Mouse (Mus musculus) hindbrain, postnatal 0 days (tissue): ENCODE measurements around the gene Kank3. TPM values are rescaled to one million over a fixed set of nuclear protein-coding genes. Genes with fewer than 3 reads are reported as not detected.

ENCODE experiments used
- ATAC-seq: fragments of 200-750 bp; cut with Nextera tagmentation; 2 replicates; pipeline ENCODE4 v1.8.0; 2017; ENCODE audit warnings: mild to moderate bottlenecking, moderate TSS enrichment, moderate library complexity
- DNase-seq: peaks from one replicate; pipeline ENCODE4 v3.0.0-alpha.2; 2015; ENCODE audit warnings: low spot score
- H3K27ac ChIP-seq: fragments of 300-500 bp; sonication (generic); 2 replicates; pipeline ENCODE4 v1.5.1; 2014; ENCODE audit warnings: mild to moderate bottlenecking
- H3K27me3 ChIP-seq: fragments of 300-500 bp; sonication (generic); 2 replicates; pipeline ENCODE4 v1.6.1; 2014; ENCODE audit warnings: low read length, mixed read lengths; ENCODE audit not compliant: insufficient read depth
- H3K36me3 ChIP-seq: fragments of 300-500 bp; sonication (generic); 2 replicates; pipeline ENCODE4 v1.6.1; 2014; ENCODE audit warnings: low read length, mixed read lengths; ENCODE audit not compliant: insufficient read depth
- H3K4me1 ChIP-seq: fragments of 300-500 bp; sonication (generic); 2 replicates; pipeline ENCODE4 v1.6.1; 2014; ENCODE audit warnings: antibody characterized with exemption, low read length, mixed read lengths; ENCODE audit not compliant: insufficient read depth
- H3K4me2 ChIP-seq: fragments of 300-500 bp; sonication (generic); 2 replicates; pipeline ENCODE4 v1.6.1; 2014; ENCODE audit warnings: low read depth, mild to moderate bottlenecking, low read length, moderate library complexity, mixed read lengths
- H3K4me3 ChIP-seq: fragments of 300-500 bp; sonication (generic); 2 replicates; pipeline ENCODE4 v1.5.1; 2014; ENCODE audit warnings: low read length
- H3K9ac ChIP-seq: fragments of 300-500 bp; sonication (generic); replicated peaks from 2 replicates; pipeline ENCODE4 v1.6.1; 2014; ENCODE audit warnings: mild to moderate bottlenecking, low read length, moderate library complexity, mixed read lengths
- H3K9me3 ChIP-seq: fragments of 300-500 bp; sonication (generic); 2 replicates; pipeline ENCODE4 v1.6.1; 2016; ENCODE audit warnings: low read length, mixed read lengths
- CTCF ChIP-seq: IDR thresholded peaks from 2 replicates; pipeline ENCODE4 v1.5.1; 2016; ENCODE audit warnings: antibody characterized with exemption, control low read depth, low read depth
- WGBS: fragments of 180-500 bp; shearing (Covaris S2); extraction: QIAGEN DNeasy Blood & Tissue Kit; methylation state at CpG from one replicate; pipeline ENCODE4 v1.1.7; 2014; 5-methylcytosine and 5-hydroxymethylcytosine counted together
- polyA plus RNA-seq: library from polyadenylated mRNA; unstranded; fragments of >200 nt; fragmentation: Nextera tagmentation; extraction: Ambion mirVana; gene quantifications from 2 replicates; pipeline ENCODE4 v1.2.1, GENCODE M21; 2015
- total RNA-seq: library from RNA; depleted of rRNA; stranded (reverse); fragments of >200 nt; gene quantifications from 2 replicates; pipeline ENCODE4 v1.2.3, GENCODE M21; 2014; rRNA removed

Gene Kank3
- 33.5 and 57.2 TPM in 2 replicates for total RNA-seq
- 44.1 and 47.9 TPM in 2 replicates for polyA plus RNA-seq

DNA sequence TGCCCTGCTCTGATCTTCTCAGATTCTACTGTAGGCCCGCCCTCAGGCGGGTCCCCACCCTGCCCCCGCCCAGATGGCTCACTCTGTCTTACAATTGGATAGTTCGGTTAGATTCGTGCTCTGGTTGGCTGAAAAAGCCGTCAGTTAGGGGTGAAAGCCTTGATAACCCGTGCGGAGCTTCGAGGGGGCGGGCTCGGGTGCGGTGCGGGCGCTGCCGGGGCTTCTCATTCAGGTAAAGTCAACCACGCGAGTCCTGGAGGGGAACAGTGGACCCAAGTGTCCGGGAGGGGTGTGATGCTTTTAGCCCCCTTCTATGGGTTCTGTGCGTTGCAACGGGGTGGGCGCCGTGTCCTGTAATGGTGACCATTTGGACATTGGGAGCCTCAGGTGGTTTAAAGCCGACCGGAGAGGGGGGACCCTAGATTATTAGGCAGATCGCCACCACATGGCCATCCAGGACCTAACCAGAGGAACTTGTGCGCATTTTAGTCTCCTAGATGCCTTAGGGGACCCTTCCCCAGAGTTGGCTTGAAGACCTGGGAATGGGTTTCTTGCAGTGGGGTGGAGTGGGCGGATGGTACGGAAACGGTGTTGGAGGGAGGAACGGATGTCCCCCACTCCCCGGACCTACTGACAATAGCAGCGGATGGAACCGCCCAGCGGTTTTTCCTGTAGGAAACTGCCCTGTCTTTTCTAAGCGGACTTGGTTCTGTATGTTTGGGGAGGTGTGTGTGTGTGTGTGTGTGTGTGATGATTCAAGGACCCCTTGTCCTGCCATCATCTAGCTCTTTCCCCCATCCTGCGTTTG is at the start of gene Kank3:
Kank3 (plus strand) TSS at position 186 of the 808 bp plus-strand sequence.
- ATAC-seq: peak; percentile 99
- Histone ChIP-seq H3K36me3 (no peaks in the 10 kb centered on the region), H3K27ac (peak within 1 kb of the TSS; percentile 48; the same call in 1 of the 2 replicates), H3K4me1 (no peaks in the 10 kb centered on the region), H3K4me3 (peak within 1 kb of the TSS; percentile 53), H3K9ac (peak within 1 kb of the TSS; percentile 50), H3K27me3 (no peaks in the 10 kb centered on the region), H3K9me3 (no peaks in the 10 kb centered on the region), H3K4me2 (peak within 1 kb of the TSS; percentile 90)
- peak; percentile 14 for TF ChIP-seq CTCF
- DNase-seq: peak; percentile 97
- WGBS: under 1% methylated on average over 36 of the region's 36 CpGs

DNA sequence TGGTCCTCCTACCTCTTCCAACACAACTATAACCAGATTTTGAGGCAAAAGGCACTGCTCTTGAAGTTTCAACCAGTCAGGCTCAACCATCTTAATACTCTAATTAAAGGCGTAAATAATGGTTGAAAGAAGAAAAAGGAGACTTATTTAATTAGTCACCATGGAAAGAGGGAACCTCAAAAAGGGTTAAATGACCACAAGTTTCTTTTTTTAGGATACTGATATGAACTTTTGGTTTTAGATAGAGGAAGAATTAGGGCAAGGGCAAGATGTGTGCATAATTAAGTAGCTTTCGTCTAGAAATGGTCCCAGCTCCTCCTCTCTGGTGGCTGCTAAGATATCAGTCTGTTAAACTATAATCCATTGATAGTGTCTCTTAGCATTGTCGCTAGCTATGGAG is 43.9 kb upstream of the Kank3 start:
- Histone ChIP-seq H3K4me1 (no peaks in the 10 kb centered on the region), H3K9me3 (no peaks in the 10 kb centered on the region), H3K9ac (no peak overlapping the region), H3K36me3 (no peaks in the 10 kb centered on the region), H3K27ac (no peak overlapping the region), H3K4me2 (no peak overlapping the region), H3K27me3 (no peaks in the 10 kb centered on the region), H3K4me3 (no peak overlapping the region)
- no peak for TF ChIP-seq CTCF
- ATAC-seq (no peak), DNase-seq (no peak)
- 84% methylated on average over 3 of the region's 3 CpGs for WGBS

DNA sequence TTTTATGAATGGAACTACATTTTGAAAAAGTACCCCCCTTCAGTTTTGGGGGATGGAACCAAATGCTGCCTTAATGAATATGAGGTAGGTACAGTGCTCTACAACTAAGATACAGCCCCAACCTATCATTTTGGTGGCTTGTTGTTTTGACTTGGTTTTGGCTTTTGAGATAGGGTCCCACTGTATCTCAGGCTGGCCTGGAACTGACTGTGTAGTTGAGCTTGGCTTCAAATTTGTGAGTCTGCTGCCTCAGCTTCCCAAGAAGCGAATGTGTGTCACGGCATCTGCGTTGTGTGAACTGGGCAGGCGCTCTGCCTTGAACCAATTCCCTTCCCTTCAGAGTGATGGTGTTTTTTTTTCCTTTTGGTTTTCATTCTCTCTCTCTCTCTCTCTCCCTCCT is 38.7 kb upstream of the Kank3 start:
- 93% methylated on average over 4 of the region's 4 CpGs for WGBS
- DNase-seq: no peak
- Histone ChIP-seq H3K27ac (no peak overlapping the region), H3K4me1 (no peaks in the 10 kb centered on the region), H3K4me3 (no peak overlapping the region), H3K9me3 (no peaks in the 10 kb centered on the region), H3K4me2 (no peak overlapping the region), H3K9ac (no peak overlapping the region), H3K27me3 (no peaks in the 10 kb centered on the region), H3K36me3 (no peaks in the 10 kb centered on the region)
- no peak for ATAC-seq
- TF ChIP-seq CTCF: no peak

DNA sequence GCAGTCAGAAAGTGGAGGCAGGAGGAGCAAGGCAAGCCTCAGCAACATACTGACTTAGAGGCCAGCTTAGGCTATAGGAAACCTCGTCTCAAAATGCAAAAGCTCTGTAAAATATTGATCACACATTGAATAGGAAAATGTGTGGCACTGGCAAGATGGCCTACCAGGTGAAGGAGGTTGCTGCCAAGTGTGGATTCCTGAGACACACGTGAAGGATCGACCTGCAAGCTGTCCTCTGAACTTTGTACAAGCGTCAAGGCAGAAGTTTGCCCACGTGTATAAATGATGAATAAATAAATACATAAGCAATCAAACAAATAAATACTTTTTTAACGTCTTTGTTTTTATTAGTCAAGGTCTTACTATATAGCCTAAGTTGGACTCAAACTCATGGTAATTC is 36.9 kb upstream of the Kank3 start:
- H3K4me1 ChIP-seq: 0 out of 2 replicates have a peak, but pooled peaks cover under 1% of the 10 kb centered on the region
- no peak for ATAC-seq
- no peak overlapping the region for H3K4me3 ChIP-seq
- no peak overlapping the region for H3K27ac ChIP-seq
- H3K9ac ChIP-seq: no peak overlapping the region
- no peaks in the 10 kb centered on the region for H3K27me3 ChIP-seq
- TF ChIP-seq CTCF: no peak
- no peak for DNase-seq
- H3K9me3 ChIP-seq: no peaks in the 10 kb centered on the region
- H3K36me3 ChIP-seq: no peaks in the 10 kb centered on the region
- H3K4me2 ChIP-seq: no peak overlapping the region
- 82% methylated on average over 6 of the region's 6 CpGs for WGBS

DNA sequence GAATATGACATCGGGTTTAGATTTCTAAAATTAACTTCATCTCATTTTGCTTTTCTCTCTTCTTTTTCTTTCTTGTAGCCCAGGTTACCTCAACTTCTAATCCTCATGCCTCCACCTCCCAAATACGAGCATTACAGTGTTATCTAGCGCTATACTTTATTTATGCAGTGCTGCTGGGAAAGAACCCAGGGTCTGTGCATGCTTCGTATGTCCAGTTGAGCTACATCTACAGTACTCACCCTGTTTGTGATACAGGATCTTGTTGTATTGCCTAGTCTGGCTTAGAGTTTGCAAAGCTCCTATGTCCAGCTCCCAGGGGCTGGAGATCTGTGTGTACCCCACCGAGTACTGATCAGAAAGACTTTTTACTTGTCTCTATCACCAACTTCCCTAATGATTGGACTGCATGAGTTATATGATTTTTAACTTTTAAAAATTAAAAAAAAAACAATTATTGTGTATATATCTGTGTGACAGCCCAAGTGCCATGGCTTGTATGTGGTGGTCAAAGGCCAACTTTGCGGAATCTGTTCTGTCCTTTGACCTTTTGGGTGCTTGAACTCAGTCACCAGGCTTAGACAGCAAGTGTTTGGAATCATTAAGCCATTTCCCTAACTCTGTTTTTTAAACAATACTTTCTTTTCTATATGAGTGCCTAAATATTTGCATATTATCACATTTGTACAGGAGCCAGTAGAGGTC is 36.3 kb upstream of the Kank3 start:
- TF ChIP-seq CTCF: no peak
- DNase-seq (no peak), ATAC-seq (no peak)
- Histone ChIP-seq H3K36me3 (no peaks in the 10 kb centered on the region), H3K4me1 (peaks cover 7% of the 10 kb centered on the region; the same call in 1 of the 2 replicates), H3K9ac (no peak overlapping the region), H3K4me2 (no peak overlapping the region), H3K9me3 (no peaks in the 10 kb centered on the region), H3K27me3 (no peaks in the 10 kb centered on the region), H3K4me3 (no peak overlapping the region), H3K27ac (no peak overlapping the region)
- WGBS: 90% methylated on average over 6 of the region's 6 CpGs

DNA sequence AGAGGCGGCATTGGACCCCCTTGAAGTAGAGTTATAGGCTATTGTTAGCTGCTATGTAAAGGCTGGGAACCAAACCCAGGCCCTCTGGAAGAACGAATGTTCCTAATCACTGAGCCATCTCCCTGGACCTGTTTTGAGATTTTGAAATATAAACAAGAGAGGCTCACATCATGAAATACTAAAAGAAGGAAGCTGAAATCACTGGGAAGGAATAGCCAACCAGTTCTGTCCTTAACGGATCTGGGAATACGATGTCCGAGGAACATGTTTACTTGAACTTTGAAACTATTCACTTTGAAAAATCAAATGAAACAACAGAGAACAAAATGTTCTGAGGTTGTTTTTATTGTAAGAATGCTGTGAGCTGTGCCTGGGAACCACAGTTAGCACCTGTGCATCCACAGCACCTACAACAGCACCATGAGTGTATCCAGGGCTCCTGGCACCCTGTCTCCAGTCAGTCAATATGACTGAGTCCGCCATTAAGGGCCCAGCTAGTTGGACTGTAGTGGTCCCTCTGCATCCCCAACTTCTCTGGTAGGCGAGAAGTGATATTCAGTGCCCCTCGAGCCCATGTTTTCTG is 35.7 kb upstream of the Kank3 start:
- WGBS: 87% methylated on average over 8 of the region's 8 CpGs
- ATAC-seq: no peak
- peaks cover 13% of the 10 kb centered on the region; the same call in 1 of the 2 replicates for H3K4me1 ChIP-seq
- no peak for TF ChIP-seq CTCF
- no peaks in the 10 kb centered on the region for H3K27me3 ChIP-seq
- H3K4me2 ChIP-seq: no peak overlapping the region
- no peak overlapping the region for H3K9ac ChIP-seq
- H3K4me3 ChIP-seq: no peak overlapping the region
- DNase-seq: no peak
- no peak overlapping the region for H3K27ac ChIP-seq
- H3K36me3 ChIP-seq: no peaks in the 10 kb centered on the region
- no peaks in the 10 kb centered on the region for H3K9me3 ChIP-seq
